Mouse (Mus musculus) small intestine, adult 2 months (tissue): ENCODE measurements around the gene Mthfd1l. TPM values are rescaled to one million over a fixed set of nuclear protein-coding genes. Genes with fewer than 3 reads are reported as not detected.

Experiments used
- H3K27ac ChIP-seq: fragments of 200-500 bp; 2 replicates; pipeline ENCODE4 v1.5.1; 2012; ENCODE audit warnings: low read depth, low read length, control low read depth, inconsistent platforms; ENCODE audit not compliant: insufficient read depth
- H3K27me3 ChIP-seq: fragments of 200-500 bp; 2 replicates; pipeline ENCODE4 v1.6.1; 2012; ENCODE audit warnings: mild to moderate bottlenecking, moderate library complexity, low read length, inconsistent platforms; ENCODE audit not compliant: control insufficient read depth, insufficient read depth
- H3K36me3 ChIP-seq: fragments of 200-500 bp; 2 replicates; pipeline ENCODE4 v1.6.1; 2012; ENCODE audit warnings: mild to moderate bottlenecking, low read length, control low read depth, inconsistent platforms; ENCODE audit not compliant: control insufficient read depth, insufficient read depth
- H3K4me1 ChIP-seq: fragments of 200-500 bp; 2 replicates; pipeline ENCODE4 v1.6.1; 2012; ENCODE audit warnings: low read length, inconsistent platforms, mixed read lengths; ENCODE audit not compliant: control insufficient read depth, insufficient read depth, insufficient read length
- H3K4me3 ChIP-seq: fragments of 200-500 bp; 2 replicates; pipeline ENCODE4 v1.5.1; 2012; ENCODE audit warnings: low read depth, mild to moderate bottlenecking, control low read depth, inconsistent platforms, low read length, moderate library complexity
- CTCF ChIP-seq: fragments of 200-500 bp; IDR thresholded peaks from 2 replicates; pipeline ENCODE4 v1.5.1; 2012; ENCODE audit warnings: low read depth, mild to moderate bottlenecking, control low read depth, inconsistent platforms, low read length, moderate library complexity, mixed read lengths; ENCODE audit not compliant: insufficient replicate concordance, insufficient read length; ENCODE audit errors: extremely low read depth
- POLR2A ChIP-seq: fragments of 200-500 bp; IDR thresholded peaks from 2 replicates; pipeline ENCODE4 v1.6.1; 2012; ENCODE audit warnings: low read depth, mild to moderate bottlenecking, control low read depth, inconsistent platforms, low read length, moderate library complexity
- WGBS: fragments of 180-500 bp; shearing (Covaris S2); methylation state at CpG from one replicate; pipeline ENCODE4 v1.1.7; 2018; 5-methylcytosine and 5-hydroxymethylcytosine counted together
- polyA plus RNA-seq: library from polyadenylated mRNA; depleted of rRNA; stranded (reverse); fragments of >200 nt; gene quantifications from 2 replicates; pipeline ENCODE4 v1.2.3, GENCODE M21; 2012

Mthfd1l gene
- polyA plus RNA-seq, 1 experiment = 1.3 TPM

DNA sequence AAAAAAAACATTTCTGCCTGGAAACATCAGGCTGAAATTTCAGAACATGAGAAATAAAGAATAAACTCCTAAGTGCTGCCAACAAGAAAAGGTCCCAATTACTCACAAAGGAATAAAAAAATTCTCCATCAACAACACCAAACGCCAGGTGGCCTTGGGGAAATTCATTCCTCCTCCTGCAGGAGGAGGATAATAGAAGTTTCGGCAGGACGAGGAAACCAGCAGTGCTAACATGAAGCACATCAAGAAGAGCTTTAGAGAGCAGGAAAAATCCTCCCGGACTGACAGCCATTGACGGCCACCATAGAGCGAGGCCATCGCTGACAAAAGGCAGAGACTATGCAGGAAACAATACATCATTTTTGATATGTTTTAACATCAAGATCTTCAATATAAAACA, 71.5 kb downstream of the Mthfd1l start:
- no peaks in the 10 kb centered on the region for H3K27me3 ChIP-seq
- no peak overlapping the region for H3K4me3 ChIP-seq
- no peak for TF ChIP-seq CTCF
- TF ChIP-seq POLR2A = no peak
- H3K4me1 ChIP-seq = no peaks in the 10 kb centered on the region
- no peak overlapping the region for H3K27ac ChIP-seq
- no peaks in the 10 kb centered on the region for H3K36me3 ChIP-seq
- WGBS = 82% methylated on average over 7 of the region's 7 CpGs

DNA sequence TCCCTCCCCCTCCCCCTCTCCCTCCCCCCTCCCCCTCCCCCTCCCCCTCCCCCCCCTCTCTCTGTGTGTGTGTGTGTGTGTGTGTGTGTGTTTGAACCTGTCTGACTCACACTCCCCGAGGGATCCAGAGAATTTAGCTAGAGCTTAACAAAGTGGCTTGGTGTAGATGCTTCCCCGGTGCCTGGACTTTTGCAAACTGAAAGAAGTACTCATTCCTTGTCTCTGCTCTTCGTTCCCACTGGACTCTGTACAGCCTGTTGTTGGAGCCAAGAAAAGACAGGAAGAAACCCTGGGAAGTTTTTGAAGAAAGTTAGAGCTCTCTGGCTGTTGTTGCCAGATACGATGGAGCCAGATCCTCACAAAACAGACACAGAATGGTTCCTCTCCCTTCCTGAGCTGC, 73.6 kb downstream of the Mthfd1l start:
- H3K4me3 ChIP-seq = no peak overlapping the region
- no peak overlapping the region for H3K27ac ChIP-seq
- H3K4me1 ChIP-seq = no peaks in the 10 kb centered on the region
- no peak for TF ChIP-seq CTCF
- no peak for TF ChIP-seq POLR2A
- no peaks in the 10 kb centered on the region for H3K36me3 ChIP-seq
- WGBS = 61% methylated on average over 4 of the region's 4 CpGs
- H3K27me3 ChIP-seq = no peaks in the 10 kb centered on the region

DNA sequence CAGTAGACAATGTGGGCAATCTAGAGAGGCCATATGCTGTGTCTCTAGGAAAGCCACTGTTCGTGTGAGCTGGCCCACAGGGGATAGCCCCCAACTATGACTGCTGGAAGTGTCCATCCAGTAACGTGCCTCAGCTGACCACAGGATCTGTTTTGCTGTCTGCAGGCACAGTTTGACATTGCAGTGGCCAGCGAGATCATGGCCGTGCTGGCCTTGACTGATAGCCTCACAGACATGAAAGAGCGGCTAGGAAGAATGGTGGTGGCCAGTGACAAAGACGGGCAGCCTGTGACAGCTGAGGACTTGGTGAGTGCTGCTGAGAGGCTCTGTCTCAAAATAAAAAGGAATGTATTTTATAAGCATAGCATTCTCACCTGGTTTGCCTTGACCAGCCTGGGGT, 74.7 kb downstream of the Mthfd1l start:
- Histone ChIP-seq H3K4me1 (no peaks in the 10 kb centered on the region), H3K36me3 (no peaks in the 10 kb centered on the region), H3K27me3 (no peaks in the 10 kb centered on the region), H3K27ac (no peak overlapping the region), H3K4me3 (no peak overlapping the region)
- WGBS = 92% methylated on average over 6 of the region's 6 CpGs
- no peak for TF ChIP-seq CTCF
- TF ChIP-seq POLR2A = no peak

DNA sequence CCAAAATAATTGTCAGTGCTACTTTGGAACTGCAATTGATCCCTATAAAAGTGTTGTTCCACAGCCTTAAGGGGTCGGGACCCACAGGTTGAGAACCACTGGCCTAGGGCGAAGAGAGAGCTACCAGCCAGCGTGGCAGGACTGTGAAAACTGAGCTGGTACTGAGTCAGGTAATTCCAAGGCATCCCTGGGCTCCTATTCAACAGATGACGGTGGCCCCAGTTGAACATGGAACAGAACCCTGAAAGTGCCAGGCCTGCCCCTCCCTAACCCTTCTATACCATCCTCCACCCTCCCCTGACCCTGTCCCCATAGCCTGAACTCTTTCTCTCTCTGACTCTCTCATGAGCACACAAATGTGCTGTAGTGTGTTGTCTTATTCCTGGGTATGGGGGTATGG, 77.3 kb downstream of the Mthfd1l start:
- Histone ChIP-seq H3K27me3 (no peaks in the 10 kb centered on the region), H3K4me3 (no peak overlapping the region), H3K36me3 (no peaks in the 10 kb centered on the region), H3K4me1 (no peaks in the 10 kb centered on the region), H3K27ac (no peak overlapping the region)
- TF ChIP-seq CTCF (no peak), POLR2A (no peak)
- 97% methylated on average over 4 of the region's 4 CpGs for WGBS

DNA sequence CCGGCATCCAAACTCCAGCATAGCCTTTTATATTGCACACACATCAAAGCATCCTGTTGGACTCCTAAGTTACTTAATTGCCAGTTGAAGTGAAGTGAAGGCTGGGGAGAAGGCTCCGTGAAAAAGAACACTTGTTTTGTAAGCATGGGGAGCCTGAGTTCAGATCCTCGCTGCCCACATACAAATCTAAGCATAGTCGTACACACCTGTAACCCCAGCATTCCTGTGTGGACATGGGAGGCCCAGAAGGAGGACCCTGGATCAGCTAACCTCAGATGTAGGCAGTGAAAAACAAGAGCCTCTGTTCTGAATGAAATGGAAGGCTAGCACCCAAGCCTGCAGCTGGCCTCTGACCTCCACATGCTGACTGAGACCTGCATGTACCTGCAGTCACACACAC, 79.8 kb downstream of the Mthfd1l start:
- Histone ChIP-seq H3K27me3 (no peaks in the 10 kb centered on the region), H3K4me3 (no peak overlapping the region), H3K36me3 (no peaks in the 10 kb centered on the region), H3K4me1 (no peaks in the 10 kb centered on the region), H3K27ac (no peak overlapping the region)
- TF ChIP-seq CTCF = no peak
- no peak for TF ChIP-seq POLR2A
- WGBS = 85% methylated on average over 4 of the region's 4 CpGs

- no peaks in the 10 kb centered on the region for H3K4me1 ChIP-seq
- no peak overlapping the region for H3K27ac ChIP-seq
- H3K27me3 ChIP-seq = no peaks in the 10 kb centered on the region
- no peaks in the 10 kb centered on the region for H3K36me3 ChIP-seq
- H3K4me3 ChIP-seq = no peak overlapping the region
- TF ChIP-seq POLR2A (no peak), CTCF (no peak)
- WGBS = 90% methylated on average over 19 of the region's 19 CpGs
Measured at GRCm38 (mm10) chr10:4053278-4054061, 80.6 kb downstream of the Mthfd1l start.

- Histone ChIP-seq H3K36me3 (no peaks in the 10 kb centered on the region), H3K4me3 (no peak overlapping the region), H3K27me3 (no peaks in the 10 kb centered on the region), H3K4me1 (no peaks in the 10 kb centered on the region), H3K27ac (no peak overlapping the region)
- TF ChIP-seq POLR2A (no peak), CTCF (no peak)
- 69% methylated on average over 1 of the region's 1 CpGs for WGBS
Measured at GRCm38 (mm10) chr10:4054589-4054988, 81.7 kb downstream of the Mthfd1l start.

- H3K27me3 ChIP-seq = no peaks in the 10 kb centered on the region
- TF ChIP-seq CTCF = no peak
- TF ChIP-seq POLR2A = no peak
- 94% methylated on average over 3 of the region's 3 CpGs for WGBS
- no peak overlapping the region for H3K27ac ChIP-seq
- no peaks in the 10 kb centered on the region for H3K36me3 ChIP-seq
- H3K4me1 ChIP-seq = no peaks in the 10 kb centered on the region
- H3K4me3 ChIP-seq = no peak overlapping the region
Measured at GRCm38 (mm10) chr10:4057397-4057796, 84.5 kb downstream of the Mthfd1l start.
